Mouse (Mus musculus) liver, embryonic 11.5 days (tissue): ENCODE data around the gene Bicral. TPM values are rescaled to one million over a fixed set of nuclear protein-coding genes. Genes with fewer than 3 reads are reported as not detected.
"Not testable (repeated sequence)": the region's sequence is repeated elsewhere in the genome, so short reads cannot be mapped to it uniquely, and the experiment has no call there.

Source experiments
- ATAC-seq: fragments of 200-750 bp; cut with Nextera tagmentation; replicated peaks from 2 replicates; pipeline ENCODE4 v1.8.0; 2017; ENCODE audit warnings: moderate number of reproducible peaks, mild to moderate bottlenecking, moderate TSS enrichment, moderate library complexity; ENCODE audit not compliant: low FRiP score
- DNase-seq: peaks from one replicate; pipeline ENCODE4 v3.0.0-alpha.2; 2017; ENCODE audit warnings: low spot score
- H3K27ac ChIP-seq: fragments of 300-500 bp; sonication (generic); 2 replicates; pipeline ENCODE4 v1.5.1; 2014; ENCODE audit warnings: mild to moderate bottlenecking, low read depth, low read length, control low read depth
- H3K27me3 ChIP-seq: fragments of 300-500 bp; sonication (generic); replicated peaks from 2 replicates; pipeline ENCODE4 v1.6.1; 2014; ENCODE audit warnings: low read length, mixed read lengths; ENCODE audit not compliant: control insufficient read depth, insufficient read depth
- H3K36me3 ChIP-seq: fragments of 300-500 bp; sonication (generic); 2 replicates; pipeline ENCODE4 v1.6.1; 2014; ENCODE audit warnings: mild to moderate bottlenecking, low read length, moderate library complexity, mixed read lengths; ENCODE audit not compliant: control insufficient read depth, insufficient read depth
- H3K4me1 ChIP-seq: fragments of 300-500 bp; sonication (generic); replicated peaks from 2 replicates; pipeline ENCODE4 v1.6.1; 2014; ENCODE audit warnings: low read length, mixed read lengths; ENCODE audit not compliant: control insufficient read depth, insufficient read depth
- H3K4me2 ChIP-seq: fragments of 300-500 bp; sonication (generic); 2 replicates; pipeline ENCODE4 v1.6.1; 2014; ENCODE audit warnings: mild to moderate bottlenecking, control low read depth, moderate library complexity
- H3K4me3 ChIP-seq: fragments of 300-500 bp; sonication (generic); 2 replicates; pipeline ENCODE4 v1.5.1; 2014; ENCODE audit warnings: low read depth, low read length, control low read depth
- H3K9ac ChIP-seq: fragments of 300-500 bp; sonication (generic); 2 replicates; pipeline ENCODE4 v1.6.1; 2014; ENCODE audit warnings: low read depth, low read length, control low read depth
- H3K9me3 ChIP-seq: fragments of 300-500 bp; sonication (generic); 2 replicates; pipeline ENCODE4 v1.6.1; 2016; ENCODE audit warnings: low read length, inconsistent platforms, mixed read lengths; ENCODE audit not compliant: control insufficient read depth
- WGBS: fragments of 180-500 bp; shearing (Covaris S2); extraction: QIAGEN DNeasy Blood & Tissue Kit; methylation state at CpG from one replicate; pipeline ENCODE4 v1.1.7; 2014; 5-methylcytosine and 5-hydroxymethylcytosine counted together
- polyA plus RNA-seq: library from polyadenylated mRNA; unstranded; fragments of >200 nt; fragmentation: Nextera tagmentation; extraction: Ambion mirVana; gene quantifications from 2 replicates; pipeline ENCODE4 v1.2.1, GENCODE M21; 2014

Gene Bicral
- polyA plus RNA-seq, 1 experiment from 2014 or later, result 6.3 TPM

GRCm38 (mm10) chr17:46809131-46809830 lies 49.0 kb downstream of the Bicral start:
- no peak overlapping the region for H3K27ac ChIP-seq
- peaks cover 25% of the 10 kb centered on the region for H3K36me3 ChIP-seq
- no peak overlapping the region for H3K9ac ChIP-seq
- H3K4me1 ChIP-seq, result no peaks in the 10 kb centered on the region
- H3K27me3 ChIP-seq, result no peaks in the 10 kb centered on the region
- H3K4me3 ChIP-seq, result no peak overlapping the region
- 84% methylated on average over 6 of the region's 6 CpGs for WGBS
- DNase-seq, result no peak
- no peak for ATAC-seq
- H3K9me3 ChIP-seq, result no peaks in the 10 kb centered on the region
- H3K4me2 ChIP-seq, result no peak overlapping the region

GRCm38 (mm10) chr17:46808376-46808775 lies 49.9 kb downstream of the Bicral start:
- no peak for DNase-seq
- H3K27ac ChIP-seq, result no peak overlapping the region
- no peaks in the 10 kb centered on the region for H3K27me3 ChIP-seq
- 90% methylated on average over 10 of the region's 10 CpGs for WGBS
- H3K4me2 ChIP-seq, result no peak overlapping the region
- no peak overlapping the region for H3K4me3 ChIP-seq
- no peak for ATAC-seq
- no peak overlapping the region for H3K9ac ChIP-seq
- peaks cover 25% of the 10 kb centered on the region for H3K36me3 ChIP-seq
- H3K4me1 ChIP-seq, result no peaks in the 10 kb centered on the region
- no peaks in the 10 kb centered on the region for H3K9me3 ChIP-seq

DNA sequence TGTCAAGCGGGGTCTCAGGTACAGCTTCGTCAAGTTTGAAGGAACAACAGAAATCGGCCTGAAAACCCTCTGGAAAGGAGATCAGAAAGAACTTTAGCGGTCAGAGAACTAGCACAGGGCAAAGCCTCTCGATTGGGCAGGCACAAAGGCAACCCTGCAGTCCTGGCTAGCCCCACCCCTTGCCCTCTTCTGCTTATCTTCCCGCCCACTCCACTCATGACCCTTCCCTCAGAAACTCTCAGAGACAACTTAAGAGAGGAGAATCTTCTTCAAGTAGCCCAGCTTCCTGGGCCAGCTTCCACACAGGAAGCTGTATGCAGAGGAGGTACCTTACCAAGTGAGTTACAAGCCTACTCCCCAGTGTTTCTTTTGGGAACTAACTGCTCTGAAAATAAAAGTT lies 56.5 kb downstream of the Bicral start:
- H3K4me3 ChIP-seq, result no peak overlapping the region
- no peak overlapping the region for H3K9ac ChIP-seq
- no peaks in the 10 kb centered on the region for H3K9me3 ChIP-seq
- ATAC-seq, result no peak
- peaks cover 20% of the 10 kb centered on the region; the same call in 1 of the 2 replicates for H3K36me3 ChIP-seq
- no peak overlapping the region for H3K4me2 ChIP-seq
- DNase-seq, result no peak
- WGBS, result 74% methylated on average over 6 of the region's 6 CpGs
- no peak overlapping the region for H3K27ac ChIP-seq
- no peaks in the 10 kb centered on the region for H3K27me3 ChIP-seq
- peaks cover 8% of the 10 kb centered on the region; the same call in 1 of the 2 replicates for H3K4me1 ChIP-seq

DNA sequence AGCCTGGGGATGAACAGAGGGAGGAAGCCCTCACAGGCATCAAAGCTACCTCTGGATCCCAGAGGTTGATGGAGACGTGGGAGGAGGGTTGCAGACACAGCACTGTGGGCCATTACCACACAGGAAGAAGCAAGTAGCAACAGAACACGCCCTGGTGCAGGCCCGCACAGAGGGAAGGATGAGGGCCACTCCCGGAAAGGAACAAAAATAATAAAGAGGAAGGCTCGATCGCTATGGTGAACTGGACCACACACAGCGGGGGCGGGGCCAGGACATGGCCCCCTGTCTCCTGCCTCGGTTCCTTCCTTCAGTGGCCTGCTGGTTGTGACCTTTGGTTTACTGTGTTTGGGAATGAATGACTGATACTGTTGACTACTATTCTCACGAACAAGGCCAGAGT lies 58.6 kb downstream of the Bicral start:
- Histone ChIP-seq H3K4me2 (no peak overlapping the region), H3K27me3 (no peaks in the 10 kb centered on the region), H3K36me3 (peaks cover 17% of the 10 kb centered on the region; the same call in 1 of the 2 replicates), H3K4me1 (peaks cover 8% of the 10 kb centered on the region; the same call in 1 of the 2 replicates), H3K9ac (no peak overlapping the region), H3K4me3 (no peak overlapping the region), H3K27ac (no peak overlapping the region), H3K9me3 (no peaks in the 10 kb centered on the region)
- no peak for ATAC-seq
- DNase-seq, result no peak
- WGBS, result 70% methylated on average over 10 of the region's 10 CpGs

DNA sequence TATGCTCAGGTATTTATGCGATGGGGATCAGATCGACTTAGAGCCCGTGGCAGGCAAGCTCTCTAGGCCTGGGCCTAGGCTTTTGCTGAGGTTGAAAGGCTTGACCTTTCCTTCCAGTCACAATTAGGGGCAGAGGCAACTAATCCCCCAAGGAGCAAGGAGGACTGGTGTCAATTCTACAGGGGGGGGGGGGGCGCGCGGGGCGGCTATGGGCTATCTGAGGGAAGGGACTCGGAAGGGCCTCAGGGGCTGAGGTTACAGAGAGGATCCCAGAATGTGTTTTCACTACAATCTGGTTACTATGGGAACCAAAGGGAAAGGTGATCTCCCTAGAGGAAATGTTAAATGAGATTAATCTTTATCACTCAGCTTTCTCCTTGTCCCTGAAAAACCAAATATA lies 60.9 kb downstream of the Bicral start:
- H3K4me3 ChIP-seq, result no peak overlapping the region
- no peak for ATAC-seq
- H3K9ac ChIP-seq, result no peak overlapping the region
- H3K27ac ChIP-seq, result no peak overlapping the region
- DNase-seq, result no peak
- peaks cover 17% of the 10 kb centered on the region; the same call in 1 of the 2 replicates for H3K36me3 ChIP-seq
- H3K4me1 ChIP-seq, result peaks cover 8% of the 10 kb centered on the region; the same call in 1 of the 2 replicates
- no peaks in the 10 kb centered on the region for H3K9me3 ChIP-seq
- no peaks in the 10 kb centered on the region for H3K27me3 ChIP-seq
- 58% methylated on average over 7 of the region's 8 CpGs for WGBS
- no peak overlapping the region for H3K4me2 ChIP-seq

DNA sequence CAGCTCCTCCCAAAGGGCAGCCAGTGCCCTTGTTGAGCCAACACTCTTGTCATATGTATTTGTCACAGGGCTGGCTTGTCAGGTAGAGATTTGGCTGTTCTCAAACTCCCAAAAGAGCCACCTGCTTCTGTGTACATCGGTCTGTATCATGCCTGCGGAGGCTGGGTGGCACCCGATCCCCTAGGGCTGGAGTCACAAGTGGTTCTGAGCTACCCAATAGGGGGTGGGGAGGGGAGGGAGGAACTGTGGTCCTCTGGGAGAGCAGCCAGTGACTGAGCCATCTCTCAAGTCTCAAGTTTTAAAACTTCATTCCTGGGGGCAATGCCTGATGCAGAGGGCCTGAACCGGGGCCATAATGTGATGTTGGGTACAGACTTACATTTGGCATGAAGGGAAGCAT lies 61.5 kb downstream of the Bicral start:
- Histone ChIP-seq H3K4me1 (peaks cover 3% of the 10 kb centered on the region; the same call in 1 of the 2 replicates), H3K36me3 (peaks cover 17% of the 10 kb centered on the region; the same call in 1 of the 2 replicates), H3K4me2 (no peak overlapping the region), H3K27me3 (no peaks in the 10 kb centered on the region), H3K9ac (no peak overlapping the region), H3K27ac (no peak overlapping the region), H3K4me3 (no peak overlapping the region), H3K9me3 (no peaks in the 10 kb centered on the region)
- 83% methylated on average over 4 of the region's 4 CpGs for WGBS
- ATAC-seq, result no peak
- no peak for DNase-seq

- no peak for ATAC-seq
- no peaks in the 10 kb centered on the region for H3K9me3 ChIP-seq
- no peaks in the 10 kb centered on the region for H3K36me3 ChIP-seq
Measured at GRCm38 (mm10) chr17:46792963-46793362, 65.3 kb downstream of the Bicral start.

GRCm38 (mm10) chr17:46787974-46788373 lies 70.3 kb downstream of the Bicral start:
- H3K27me3 ChIP-seq, H3K4me2 ChIP-seq, ATAC-seq, H3K4me3 ChIP-seq, H3K27ac ChIP-seq, H3K36me3 ChIP-seq, H3K9me3 ChIP-seq, H3K4me1 ChIP-seq, H3K9ac ChIP-seq, DNase-seq: not testable (repeated sequence)
- WGBS, result 67% methylated on average over 2 of the region's 2 CpGs

More at GRCm38 (mm10) chr17:46792963-46793362, 65.3 kb downstream of the Bicral start:
- no peak for DNase-seq
- H3K4me2 ChIP-seq, result no peak overlapping the region
- WGBS, result 82% methylated on average over 2 of the region's 2 CpGs
- no peak overlapping the region for H3K9ac ChIP-seq
- H3K4me1 ChIP-seq, result no peaks in the 10 kb centered on the region
- H3K4me3 ChIP-seq, result no peak overlapping the region
- H3K27me3 ChIP-seq, result no peaks in the 10 kb centered on the region
- no peak overlapping the region for H3K27ac ChIP-seq

- H3K27me3 ChIP-seq, result no peaks in the 10 kb centered on the region
- no peak overlapping the region for H3K4me2 ChIP-seq
- no peak overlapping the region for H3K4me3 ChIP-seq
- H3K27ac ChIP-seq, result no peak overlapping the region
- no peaks in the 10 kb centered on the region for H3K9me3 ChIP-seq
- no peak overlapping the region for H3K9ac ChIP-seq
- WGBS, result 70% methylated on average over 5 of the region's 5 CpGs
- H3K36me3 ChIP-seq, result no peaks in the 10 kb centered on the region
- H3K4me1 ChIP-seq, result peaks cover 7% of the 10 kb centered on the region; the same call in 1 of the 2 replicates
- ATAC-seq, result peak; percentile 40; the same call in 1 of the 2 replicates
- no peak for DNase-seq
Measured at GRCm38 (mm10) chr17:46786952-46787351, 71.3 kb downstream of the Bicral start.
